Mouse (Mus musculus) frontal cortex, adult 2 months (tissue): ENCODE results near the gene Oxsr1. TPM values are rescaled to one million over a fixed set of nuclear protein-coding genes. Genes with fewer than 3 reads are reported as not detected.
"Not testable (repeated sequence)": the region's sequence is repeated elsewhere in the genome, so short reads cannot be mapped to it uniquely, and the experiment has no call there.

Experiments used
- DNase-seq, 2 experiments: peaks; one replicate each; pipeline ENCODE4 v3.0.0; 2022; ENCODE audit warnings: low spot score in 1 of 2; ENCODE audit errors: extremely low spot score in 1 of 2
- polyA plus RNA-seq: library from polyadenylated mRNA; depleted of rRNA; stranded (reverse); fragments of >200 nt; gene quantifications from 2 replicates; pipeline ENCODE4 v1.2.3, GENCODE M21; 2012; rRNA removed

Gene Oxsr1
- polyA plus RNA-seq, 1 experiment = 51.5 TPM

DNA sequence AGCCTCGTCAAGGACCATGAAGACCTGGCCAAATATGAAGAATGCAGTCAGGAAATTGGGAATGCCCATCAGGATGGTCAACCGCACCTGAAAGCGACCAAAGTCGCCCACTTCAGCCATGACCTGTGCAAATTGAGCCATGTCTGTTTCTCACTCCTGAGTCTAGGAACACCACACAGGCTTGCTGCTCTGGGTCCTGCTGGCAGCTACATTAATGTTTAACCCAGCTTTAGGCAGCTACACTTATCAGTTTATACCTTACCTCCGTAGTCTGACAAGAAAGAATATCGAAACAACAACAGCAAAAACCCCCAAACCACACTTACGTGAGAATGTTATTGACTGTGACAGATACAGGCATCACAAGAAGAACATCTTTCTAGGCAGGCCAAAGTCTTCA, 90.7 kb downstream of the Oxsr1 start:
- DNase-seq = no peak

DNA sequence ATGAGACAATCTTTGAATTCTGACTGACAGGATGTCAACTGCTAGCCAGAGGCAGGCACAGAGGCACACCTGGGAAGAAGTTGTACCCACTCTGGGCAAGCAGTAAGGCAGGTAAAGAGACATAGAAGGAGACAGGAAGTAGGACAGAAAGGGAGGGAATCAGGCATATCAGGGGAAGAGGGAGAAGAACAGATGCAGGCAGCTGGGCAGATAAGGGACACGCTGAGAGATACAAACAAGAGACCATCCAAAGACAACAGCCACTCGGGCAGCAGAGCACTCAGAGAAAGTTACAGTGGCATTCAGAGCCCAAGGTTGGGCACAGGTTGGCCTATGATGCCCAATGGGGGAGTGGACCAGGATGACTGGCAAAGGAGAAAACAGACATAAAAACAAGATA, 91.4 kb downstream of the Oxsr1 start:
- DNase-seq = no peak

DNA sequence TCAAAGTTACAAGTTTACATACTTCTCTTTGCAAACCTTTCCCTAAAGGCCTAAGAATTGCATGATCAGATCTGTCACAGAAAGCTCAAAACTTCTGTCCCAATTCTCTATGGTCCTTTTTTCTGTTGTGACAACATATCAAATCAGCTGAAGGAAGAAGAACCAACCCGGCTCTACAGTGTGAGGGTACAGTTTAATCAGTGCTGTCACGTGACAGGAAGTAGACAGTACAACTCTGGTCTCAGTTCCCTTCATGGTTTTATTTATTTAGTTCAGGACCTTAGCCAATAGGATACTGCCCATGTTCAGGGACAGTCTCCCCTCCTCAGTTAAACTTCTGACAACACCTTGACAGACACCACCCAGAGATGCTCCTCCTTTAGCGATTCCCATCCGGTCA, 102.0 kb downstream of the Oxsr1 start:
- no peak for DNase-seq

DNA sequence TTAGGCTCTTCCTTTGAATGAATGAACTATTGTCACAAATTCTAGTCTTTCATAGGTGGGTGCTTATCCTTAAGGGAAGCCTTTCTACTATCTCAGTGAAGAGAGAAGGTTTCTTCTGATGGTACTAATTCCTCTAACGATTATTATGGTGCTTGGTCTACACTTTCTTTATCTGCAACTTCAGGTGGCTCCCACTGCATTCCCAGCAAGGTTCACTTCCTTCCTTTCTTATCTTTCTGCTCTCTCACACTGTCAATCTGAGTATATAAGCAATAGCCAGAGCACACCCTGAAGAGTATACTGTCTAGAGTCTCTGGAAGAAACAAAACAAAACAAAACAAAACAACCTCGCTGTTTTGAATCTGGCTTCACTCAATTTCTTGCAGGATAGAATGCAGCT, 102.6 kb downstream of the Oxsr1 start:
- DNase-seq = no peak

DNA sequence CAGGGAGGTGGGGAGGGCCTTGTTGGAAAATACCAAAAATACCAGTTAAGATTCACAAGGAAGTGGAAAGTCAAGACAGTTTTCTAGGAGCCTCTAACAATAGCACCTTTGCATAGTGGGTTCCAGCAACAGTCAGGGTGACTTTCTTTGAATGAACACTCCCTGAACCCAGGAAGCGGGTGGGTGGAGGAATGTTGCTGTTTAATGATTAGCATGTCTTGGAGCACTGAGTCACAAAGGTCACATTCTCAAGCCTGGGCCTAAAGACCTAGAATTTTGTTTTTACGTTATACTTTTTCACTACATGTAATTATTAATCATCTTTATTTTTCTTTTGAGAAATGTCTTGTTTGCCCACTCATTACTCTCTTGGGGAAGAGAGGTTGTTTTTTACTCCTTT, 106.9 kb downstream of the Oxsr1 start:
- not testable (repeated sequence) for DNase-seq

DNA sequence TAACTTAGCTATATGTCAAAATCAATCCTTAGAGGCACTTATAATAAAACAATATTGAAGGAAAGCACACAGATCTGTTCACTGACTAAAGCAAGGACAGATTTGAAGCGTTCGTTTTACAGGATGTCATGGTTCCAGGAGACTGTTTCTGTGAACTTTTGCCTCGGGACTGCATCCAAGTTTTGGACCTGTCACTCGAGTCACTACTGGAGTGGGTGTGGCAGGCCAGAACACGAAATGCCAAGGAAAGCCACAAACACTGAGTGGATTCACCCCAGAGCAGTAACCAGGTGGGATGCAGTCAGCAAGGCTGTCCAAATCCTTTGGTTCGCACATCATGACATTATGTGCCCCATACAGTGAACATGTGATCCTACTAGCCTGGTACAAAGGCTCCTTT, 107.6 kb downstream of the Oxsr1 start:
- DNase-seq = no peak

DNA sequence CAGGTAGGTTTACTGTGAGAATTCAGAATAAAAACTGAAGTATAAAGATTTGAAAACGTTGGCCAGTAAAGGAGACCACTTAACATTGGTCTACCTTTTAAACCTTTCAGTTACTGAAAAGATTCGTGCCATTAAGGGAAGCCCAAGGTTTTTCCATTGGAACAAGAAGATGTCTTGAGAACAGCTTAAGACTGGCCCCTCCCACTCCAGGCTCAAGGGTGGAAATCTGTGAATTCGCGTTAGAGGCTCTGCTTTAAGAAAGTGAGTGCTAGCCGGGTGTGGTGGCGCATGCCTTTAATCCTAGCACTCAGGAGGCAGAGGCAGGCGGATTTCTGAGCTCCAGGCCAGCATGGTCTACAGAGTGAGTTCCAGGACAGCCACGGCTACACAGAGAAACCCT, 109.2 kb downstream of the Oxsr1 start:
- no peak for DNase-seq

DNA sequence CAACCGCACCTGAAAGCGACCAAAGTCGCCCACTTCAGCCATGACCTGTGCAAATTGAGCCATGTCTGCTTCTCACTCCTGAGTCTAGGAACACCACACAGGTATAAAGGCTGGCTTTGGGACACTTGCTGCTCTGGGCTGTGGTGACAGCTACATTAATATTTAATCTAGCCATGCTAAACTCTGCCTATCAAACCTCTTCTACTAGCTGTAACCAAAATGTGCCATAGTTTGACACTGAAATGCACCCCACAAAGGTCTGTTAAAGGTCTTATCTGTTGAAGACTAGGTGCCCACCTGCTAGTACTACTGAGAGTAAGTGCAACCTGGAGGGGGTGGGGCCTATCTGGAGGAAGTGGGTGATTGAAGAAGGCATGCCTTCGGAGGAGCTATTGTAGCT, 113.2 kb downstream of the Oxsr1 start, which contains the start of gene Slc22a13:
Slc22a13 (minus strand) TSS at position 101 of the 400 bp plus-strand sequence.
- DNase-seq = no peak

DNA sequence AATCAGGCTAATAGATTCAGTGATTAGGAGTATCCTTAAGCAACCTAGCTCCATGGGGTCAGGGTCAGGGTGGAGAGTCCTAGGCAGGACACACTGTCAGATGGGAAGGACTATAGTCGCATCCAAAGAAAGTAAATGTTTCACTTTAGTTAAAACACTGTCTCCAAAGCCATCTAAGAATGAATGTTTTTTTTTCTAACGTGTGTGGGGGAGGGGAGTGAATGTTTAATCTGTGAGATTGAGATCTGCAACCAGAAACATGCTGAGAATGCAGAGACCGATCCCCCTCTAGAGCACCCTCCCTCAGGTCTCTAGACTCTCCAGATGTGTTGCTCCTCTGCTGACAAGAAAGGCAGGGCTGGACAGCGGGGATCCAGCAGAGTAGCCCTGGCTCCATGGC, 115.1 kb downstream of the Oxsr1 start:
- DNase-seq = no peak

DNA sequence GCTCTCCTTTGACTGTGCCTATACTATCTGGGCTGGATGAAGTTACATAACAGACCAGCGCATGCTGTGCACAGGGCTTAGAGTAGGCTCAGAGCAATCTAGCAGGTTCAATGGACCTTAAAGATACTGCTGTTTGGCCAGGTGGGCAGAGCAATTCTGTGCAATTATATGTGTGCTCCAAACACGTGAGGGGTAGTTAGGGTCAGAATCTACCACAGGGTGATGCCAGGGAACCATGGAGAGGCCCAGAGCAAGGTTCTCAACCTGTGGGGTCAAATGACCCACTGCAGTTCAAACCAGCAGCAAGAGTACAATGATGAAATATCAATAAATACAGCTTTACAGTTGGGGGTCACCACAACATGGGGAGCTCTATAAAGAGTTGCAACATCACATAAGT, 115.6 kb downstream of the Oxsr1 start:
- DNase-seq = no peak

DNA sequence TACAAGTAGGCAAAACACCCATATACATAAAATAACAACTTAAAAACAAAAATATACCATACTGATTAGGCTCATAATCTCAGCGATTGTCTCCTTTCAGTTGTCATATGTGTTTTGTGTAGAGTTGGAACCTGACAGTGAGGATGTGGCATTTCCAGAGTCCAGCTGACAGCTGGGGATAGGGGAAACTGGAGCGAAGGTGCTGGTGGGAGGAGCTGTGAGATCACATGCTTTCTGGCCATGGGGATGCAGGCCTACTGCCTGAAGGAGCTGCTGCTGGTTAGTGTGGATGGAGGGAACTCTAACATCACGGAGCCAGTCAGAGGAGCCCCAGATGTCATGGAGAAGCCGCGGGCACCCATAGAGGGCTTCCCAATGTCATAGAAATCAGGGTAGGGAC, 116.5 kb downstream of the Oxsr1 start:
- DNase-seq = no peak

DNA sequence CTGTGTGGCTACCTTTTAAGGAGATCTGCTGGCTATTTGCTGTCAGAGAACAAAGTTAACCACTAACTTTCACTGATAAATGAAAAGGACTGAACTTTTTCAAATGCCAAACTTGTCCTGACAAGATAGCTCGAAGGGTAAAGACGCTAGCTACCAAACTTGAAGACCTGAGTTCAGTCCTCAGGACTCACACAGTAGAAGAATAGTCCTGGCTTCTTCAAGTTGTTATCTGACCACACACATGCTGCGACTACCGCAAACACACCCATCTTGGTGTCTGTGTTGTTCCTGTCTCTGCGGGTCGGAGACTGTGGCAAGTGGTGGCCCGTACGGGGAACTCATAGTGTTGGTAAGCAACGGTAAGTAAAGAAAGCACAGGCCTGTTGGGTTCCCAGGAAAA, 118.6 kb downstream of the Oxsr1 start:
- no peak for DNase-seq

DNA sequence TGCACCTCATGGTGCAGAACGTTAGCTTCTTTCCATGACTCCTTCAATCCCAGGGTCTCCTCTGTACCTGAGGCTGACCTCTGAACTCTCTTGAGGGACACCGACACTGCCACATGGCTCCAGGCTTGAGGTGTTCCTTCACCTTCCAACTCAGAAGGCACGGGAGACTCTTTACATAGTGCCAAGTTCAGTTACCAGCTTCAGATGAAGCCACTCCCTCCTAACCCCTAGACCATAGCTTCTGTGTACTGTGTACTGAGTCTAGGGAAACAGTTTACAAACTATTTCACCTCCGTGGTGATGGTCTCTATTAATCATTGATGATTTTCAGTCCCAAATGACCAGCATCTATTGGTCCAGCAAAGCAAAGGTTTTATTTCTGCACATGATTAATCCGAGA, 120.6 kb downstream of the Oxsr1 start:
- DNase-seq = no peak

DNA sequence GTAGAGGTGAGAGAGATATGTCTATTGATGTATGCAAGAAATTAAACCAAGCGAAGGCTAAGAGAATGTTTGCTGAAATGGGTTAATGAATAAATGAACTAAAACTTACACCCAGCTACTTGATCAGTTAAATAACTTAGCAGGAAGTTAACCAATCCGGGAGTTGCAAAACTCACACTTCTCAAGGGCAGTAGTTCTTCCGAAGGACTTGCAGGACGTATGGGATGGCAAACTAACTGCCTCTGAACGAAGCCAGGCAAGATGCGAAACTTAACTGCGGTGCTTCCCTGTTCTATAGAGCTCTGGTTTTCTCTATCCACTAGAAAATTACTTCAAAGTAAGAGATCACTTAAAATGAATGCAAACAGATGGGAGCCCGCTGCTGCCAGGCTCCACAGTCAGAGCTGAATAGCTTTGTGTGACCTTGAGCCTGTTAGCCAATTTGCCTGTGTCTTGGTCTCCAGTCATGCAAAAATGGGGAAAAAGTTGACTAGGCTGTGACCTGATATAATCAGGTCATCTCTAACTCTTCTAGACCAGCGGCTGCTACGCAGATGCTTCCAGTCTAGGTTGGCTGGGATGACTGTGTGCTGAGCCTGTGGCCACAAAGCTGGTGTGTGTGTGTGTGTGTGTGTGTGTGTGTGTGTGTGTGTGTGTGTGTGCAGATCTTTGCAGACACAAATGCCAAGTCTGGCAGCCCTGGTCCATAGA, 122.9 kb downstream of the Oxsr1 start:
- no peak for DNase-seq

DNA sequence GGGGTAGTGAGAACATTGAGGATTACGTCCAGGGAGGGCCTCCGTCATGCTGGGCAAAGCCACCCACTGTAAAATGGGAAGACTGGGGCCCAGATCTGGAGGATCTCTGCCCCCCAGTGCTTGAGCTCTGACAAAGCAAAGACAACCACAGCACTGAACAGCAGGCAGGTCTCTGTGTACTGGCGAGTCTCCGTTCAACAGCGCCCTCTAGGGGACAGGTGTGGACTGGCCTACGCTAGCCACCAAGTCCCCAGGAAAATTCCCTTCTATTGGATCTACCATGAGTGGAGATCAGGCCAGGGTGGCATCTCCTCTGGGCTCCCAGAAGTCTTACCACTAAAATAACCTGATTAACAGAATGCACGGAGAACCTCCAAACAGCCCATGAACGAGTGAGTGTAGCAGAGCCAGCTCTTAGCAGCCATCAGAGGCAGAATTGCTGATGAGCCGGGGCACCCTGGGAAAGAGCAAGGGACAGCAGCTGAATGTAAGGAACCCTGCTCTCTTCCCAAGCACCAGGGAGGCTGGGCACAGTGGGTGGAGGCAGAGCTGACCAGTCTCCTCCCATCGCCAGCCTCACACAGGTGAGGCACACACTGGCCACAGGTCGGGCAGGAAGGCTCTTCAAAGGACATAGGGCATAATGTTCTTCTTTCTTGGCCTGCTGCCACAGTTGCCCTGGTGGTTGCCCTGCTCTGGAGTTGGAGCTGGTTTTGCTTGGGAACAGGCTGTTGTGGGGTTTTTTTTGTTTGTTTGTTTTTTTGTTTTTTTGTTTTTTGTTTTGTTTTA, 129.8 kb downstream of the Oxsr1 start:
- DNase-seq = peak in 1 of 2 experiments; percentile 44

Other genes starting within 250 kb of the Oxsr1 start
- gene Plcd1, start 228.9 kb downstream of the Oxsr1 start, polyA plus RNA-seq = 15.9 and 18.4 TPM in 2 replicates
- gene Dlec1, start 219.9 kb downstream of the Oxsr1 start, polyA plus RNA-seq = 3.5 and 4.6 TPM in 2 replicates
- gene Acaa1b, start 165.3 kb downstream of the Oxsr1 start, polyA plus RNA-seq = 0.80 and 1.7 TPM in 2 replicates
- not detected in 2 replicates for gene Gm47289, start 163.3 kb downstream of the Oxsr1 start, polyA plus RNA-seq
- not detected in 2 replicates for gene Slc22a13, start 113.3 kb downstream of the Oxsr1 start, polyA plus RNA-seq
- gene Acaa1a, start 17.2 kb upstream of the Oxsr1 start, polyA plus RNA-seq = 132 and 141 TPM in 2 replicates
- 5.2 and 5.5 TPM in 2 replicates for gene Myd88, start 19.0 kb upstream of the Oxsr1 start, polyA plus RNA-seq
- gene Xylb, start 35.0 kb upstream of the Oxsr1 start, polyA plus RNA-seq = 6.8 and 7.3 TPM in 2 replicates
- gene Slc22a14, start 43.1 kb upstream of the Oxsr1 start, polyA plus RNA-seq = not detected in 2 replicates
- 7.7 and 8.4 TPM in 2 replicates for gene Acvr2b, start 79.7 kb upstream of the Oxsr1 start, polyA plus RNA-seq
- 13.3 and 13.6 TPM in 2 replicates for gene Exog, start 122.5 kb upstream of the Oxsr1 start, polyA plus RNA-seq